Mouse (Mus musculus) heart, embryonic 15.5 days (tissue): ENCODE results near the gene Ptprt. TPM values are rescaled to one million over a fixed set of nuclear protein-coding genes. Genes with fewer than 3 reads are reported as not detected.

Source experiments
- ATAC-seq: fragments of 200-750 bp; cut with Nextera tagmentation; replicated peaks from 2 replicates; pipeline ENCODE4 v1.8.0; 2017; ENCODE audit warnings: low read depth, moderate TSS enrichment; ENCODE audit not compliant: insufficient number of reproducible peaks, insufficient read depth, low FRiP score
- H3K27ac ChIP-seq: fragments of 300-500 bp; sonication (generic); 2 replicates; pipeline ENCODE4 v1.5.1; 2015; ENCODE audit warnings: mild to moderate bottlenecking, inconsistent platforms
- H3K27me3 ChIP-seq: fragments of 300-500 bp; sonication (generic); 2 replicates; pipeline ENCODE4 v1.6.1; 2015; ENCODE audit warnings: inconsistent platforms
- H3K36me3 ChIP-seq: fragments of 300-500 bp; sonication (generic); 2 replicates; pipeline ENCODE4 v1.6.1; 2015; ENCODE audit warnings: mild to moderate bottlenecking, inconsistent platforms
- H3K4me1 ChIP-seq: fragments of 300-500 bp; sonication (generic); replicated peaks from 2 replicates; pipeline ENCODE4 v1.6.1; 2015; ENCODE audit warnings: inconsistent platforms
- H3K4me2 ChIP-seq: fragments of 300-500 bp; sonication (generic); 2 replicates; pipeline ENCODE4 v1.6.1; 2015; ENCODE audit warnings: inconsistent platforms, mild to moderate bottlenecking, moderate library complexity
- H3K4me3 ChIP-seq: fragments of 300-500 bp; sonication (generic); 2 replicates; pipeline ENCODE4 v1.5.1; 2015; ENCODE audit warnings: mild to moderate bottlenecking, inconsistent platforms
- H3K9ac ChIP-seq: fragments of 300-500 bp; sonication (generic); 2 replicates; pipeline ENCODE4 v1.6.1; 2015; ENCODE audit warnings: mild to moderate bottlenecking, inconsistent platforms
- H3K9me3 ChIP-seq: fragments of 300-500 bp; sonication (generic); replicated peaks from 2 replicates; pipeline ENCODE4 v1.6.1; 2016; ENCODE audit warnings: inconsistent platforms
- WGBS: fragments of 180-500 bp; shearing (Covaris S2); methylation state at CpG from one replicate; pipeline ENCODE4 v1.1.7; 2015; ENCODE audit warnings: mixed read lengths; 5-methylcytosine and 5-hydroxymethylcytosine counted together
- polyA plus RNA-seq: library from polyadenylated mRNA; unstranded; fragments of >200 nt; fragmentation: Nextera tagmentation; extraction: Ambion mirVana; gene quantifications from 2 replicates; pipeline ENCODE4 v1.2.1, GENCODE M21; 2015

Gene Ptprt
- polyA plus RNA-seq, 1 experiment from 2014 or later: 0.13 TPM

GRCm38 (mm10) chr2:162307996-162308395, 353.0 kb downstream of the Ptprt start:
- no peaks in the 10 kb centered on the region for H3K9me3 ChIP-seq
- H3K27me3 ChIP-seq: no peaks in the 10 kb centered on the region
- H3K4me2 ChIP-seq: no peak overlapping the region
- WGBS: 77% methylated on average over 2 of the region's 2 CpGs
- no peak for ATAC-seq
- H3K36me3 ChIP-seq: no peaks in the 10 kb centered on the region
- no peak overlapping the region for H3K27ac ChIP-seq
- H3K4me1 ChIP-seq: 0 out of 2 replicates have a peak, but pooled peaks cover 3% of the 10 kb centered on the region
- H3K4me3 ChIP-seq: no peak overlapping the region
- H3K9ac ChIP-seq: no peak overlapping the region

- H3K36me3 ChIP-seq: no peaks in the 10 kb centered on the region
Measured at GRCm38 (mm10) chr2:162294070-162294469, 366.9 kb downstream of the Ptprt start.

GRCm38 (mm10) chr2:162282606-162283005, 378.3 kb downstream of the Ptprt start:
- 71% methylated on average over 4 of the region's 4 CpGs for WGBS

More at GRCm38 (mm10) chr2:162294070-162294469, 366.9 kb downstream of the Ptprt start:
- Histone ChIP-seq H3K9ac (no peak overlapping the region), H3K4me3 (no peak overlapping the region), H3K4me1 (no peaks in the 10 kb centered on the region), H3K9me3 (peaks cover 10% of the 10 kb centered on the region; the same call in 1 of the 2 replicates), H3K27ac (no peak overlapping the region), H3K4me2 (no peak overlapping the region), H3K27me3 (no peaks in the 10 kb centered on the region)
- WGBS: 85% methylated on average over 2 of the region's 2 CpGs
- no peak for ATAC-seq

GRCm38 (mm10) chr2:162282121-162282520, 378.8 kb downstream of the Ptprt start:
- Histone ChIP-seq H3K4me1 (no peaks in the 10 kb centered on the region), H3K9me3 (no peaks in the 10 kb centered on the region), H3K36me3 (no peaks in the 10 kb centered on the region), H3K9ac (no peak overlapping the region), H3K4me3 (no peak overlapping the region), H3K27me3 (no peaks in the 10 kb centered on the region), H3K4me2 (no peak overlapping the region), H3K27ac (no peak overlapping the region)
- 79% methylated on average over 10 of the region's 10 CpGs for WGBS
- ATAC-seq: no peak

More at GRCm38 (mm10) chr2:162282606-162283005, 378.3 kb downstream of the Ptprt start:
- H3K27ac ChIP-seq: no peak overlapping the region
- H3K27me3 ChIP-seq: no peaks in the 10 kb centered on the region
- ATAC-seq: no peak
- H3K4me1 ChIP-seq: no peaks in the 10 kb centered on the region
- no peak overlapping the region for H3K9ac ChIP-seq
- H3K9me3 ChIP-seq: peaks cover 3% of the 10 kb centered on the region; the same call in 1 of the 2 replicates
- no peaks in the 10 kb centered on the region for H3K36me3 ChIP-seq
- H3K4me2 ChIP-seq: no peak overlapping the region
- no peak overlapping the region for H3K4me3 ChIP-seq

GRCm38 (mm10) chr2:162273826-162274225, 387.1 kb downstream of the Ptprt start:
- no peaks in the 10 kb centered on the region for H3K36me3 ChIP-seq
- no peaks in the 10 kb centered on the region for H3K4me1 ChIP-seq
- no peaks in the 10 kb centered on the region for H3K9me3 ChIP-seq
- ATAC-seq: no peak
- H3K9ac ChIP-seq: no peak overlapping the region
- H3K27ac ChIP-seq: no peak overlapping the region
- WGBS: 73% methylated on average over 4 of the region's 4 CpGs
- H3K27me3 ChIP-seq: no peaks in the 10 kb centered on the region
- no peak overlapping the region for H3K4me3 ChIP-seq
- no peak overlapping the region for H3K4me2 ChIP-seq

GRCm38 (mm10) chr2:162251272-162251671, 409.7 kb downstream of the Ptprt start:
- Histone ChIP-seq H3K4me3 (no peak overlapping the region), H3K4me2 (no peak overlapping the region), H3K4me1 (no peaks in the 10 kb centered on the region), H3K36me3 (no peaks in the 10 kb centered on the region), H3K9me3 (no peaks in the 10 kb centered on the region), H3K27me3 (no peaks in the 10 kb centered on the region), H3K9ac (no peak overlapping the region), H3K27ac (no peak overlapping the region)
- ATAC-seq: no peak
- 75% methylated on average over 2 of the region's 2 CpGs for WGBS

GRCm38 (mm10) chr2:162248296-162248695, 412.7 kb downstream of the Ptprt start:
- Histone ChIP-seq H3K27ac (no peak overlapping the region), H3K27me3 (no peaks in the 10 kb centered on the region), H3K4me2 (no peak overlapping the region), H3K4me1 (no peaks in the 10 kb centered on the region), H3K36me3 (no peaks in the 10 kb centered on the region), H3K9ac (no peak overlapping the region), H3K4me3 (no peak overlapping the region), H3K9me3 (no peaks in the 10 kb centered on the region)
- ATAC-seq: no peak
- WGBS: 78% methylated on average over 4 of the region's 4 CpGs

- Histone ChIP-seq H3K27ac (no peak overlapping the region), H3K4me2 (no peak overlapping the region), H3K9me3 (no peaks in the 10 kb centered on the region), H3K27me3 (no peaks in the 10 kb centered on the region), H3K4me1 (no peaks in the 10 kb centered on the region), H3K9ac (no peak overlapping the region), H3K36me3 (no peaks in the 10 kb centered on the region), H3K4me3 (no peak overlapping the region)
- 34% methylated on average over 1 of the region's 1 CpGs for WGBS
- ATAC-seq: no peak
Measured at GRCm38 (mm10) chr2:162222476-162222875, 438.5 kb downstream of the Ptprt start.

GRCm38 (mm10) chr2:162220586-162220985, 440.4 kb downstream of the Ptprt start:
- no peaks in the 10 kb centered on the region for H3K36me3 ChIP-seq
- H3K4me1 ChIP-seq: peaks cover 2% of the 10 kb centered on the region; the same call in 1 of the 2 replicates
- no peak overlapping the region for H3K4me2 ChIP-seq
- no peak overlapping the region for H3K9ac ChIP-seq
- no peaks in the 10 kb centered on the region for H3K27me3 ChIP-seq
- no peak overlapping the region for H3K27ac ChIP-seq
- ATAC-seq: no peak
- H3K9me3 ChIP-seq: no peaks in the 10 kb centered on the region
- no peak overlapping the region for H3K4me3 ChIP-seq

GRCm38 (mm10) chr2:162219507-162219906, 441.4 kb downstream of the Ptprt start:
- Histone ChIP-seq H3K4me2 (no peak overlapping the region), H3K9me3 (no peaks in the 10 kb centered on the region), H3K27me3 (no peaks in the 10 kb centered on the region), H3K4me1 (peaks cover 2% of the 10 kb centered on the region; the same call in 1 of the 2 replicates), H3K36me3 (no peaks in the 10 kb centered on the region), H3K4me3 (no peak overlapping the region), H3K27ac (no peak overlapping the region), H3K9ac (no peak overlapping the region)
- 80% methylated on average over 4 of the region's 4 CpGs for WGBS
- no peak for ATAC-seq

GRCm38 (mm10) chr2:162217896-162218295, 443.1 kb downstream of the Ptprt start:
- no peak overlapping the region for H3K4me2 ChIP-seq
- no peak overlapping the region for H3K9ac ChIP-seq
- ATAC-seq: no peak
- no peaks in the 10 kb centered on the region for H3K36me3 ChIP-seq
- 88% methylated on average over 5 of the region's 5 CpGs for WGBS
- no peaks in the 10 kb centered on the region for H3K9me3 ChIP-seq
- no peak overlapping the region for H3K4me3 ChIP-seq
- H3K27ac ChIP-seq: no peak overlapping the region
- H3K27me3 ChIP-seq: no peaks in the 10 kb centered on the region
- H3K4me1 ChIP-seq: peaks cover 2% of the 10 kb centered on the region; the same call in 1 of the 2 replicates

GRCm38 (mm10) chr2:162212397-162212796, 448.6 kb downstream of the Ptprt start:
- Histone ChIP-seq H3K9ac (no peak overlapping the region), H3K4me3 (no peak overlapping the region), H3K36me3 (no peaks in the 10 kb centered on the region), H3K4me1 (peaks cover 2% of the 10 kb centered on the region; the same call in 1 of the 2 replicates), H3K4me2 (no peak overlapping the region), H3K9me3 (no peaks in the 10 kb centered on the region), H3K27ac (no peak overlapping the region), H3K27me3 (no peaks in the 10 kb centered on the region)
- ATAC-seq: no peak
- 27% methylated on average over 2 of the region's 2 CpGs for WGBS
